Mouse (Mus musculus) WW6 (cell line): ENCODE data around the gene Acvr2b.

Source experiments
- DNase-seq: peaks from one replicate; pipeline ENCODE4 v3.0.0-alpha.2; 2013; ENCODE audit warnings: low read depth, low spot score

Gene Acvr2b

GRCm38 (mm10) chr9:119473011-119473410 is 71.1 kb downstream of the Acvr2b start:
- DNase-seq = no peak

- no peak for DNase-seq
Measured at GRCm38 (mm10) chr9:119473608-119474164, 71.8 kb downstream of the Acvr2b start.

DNA sequence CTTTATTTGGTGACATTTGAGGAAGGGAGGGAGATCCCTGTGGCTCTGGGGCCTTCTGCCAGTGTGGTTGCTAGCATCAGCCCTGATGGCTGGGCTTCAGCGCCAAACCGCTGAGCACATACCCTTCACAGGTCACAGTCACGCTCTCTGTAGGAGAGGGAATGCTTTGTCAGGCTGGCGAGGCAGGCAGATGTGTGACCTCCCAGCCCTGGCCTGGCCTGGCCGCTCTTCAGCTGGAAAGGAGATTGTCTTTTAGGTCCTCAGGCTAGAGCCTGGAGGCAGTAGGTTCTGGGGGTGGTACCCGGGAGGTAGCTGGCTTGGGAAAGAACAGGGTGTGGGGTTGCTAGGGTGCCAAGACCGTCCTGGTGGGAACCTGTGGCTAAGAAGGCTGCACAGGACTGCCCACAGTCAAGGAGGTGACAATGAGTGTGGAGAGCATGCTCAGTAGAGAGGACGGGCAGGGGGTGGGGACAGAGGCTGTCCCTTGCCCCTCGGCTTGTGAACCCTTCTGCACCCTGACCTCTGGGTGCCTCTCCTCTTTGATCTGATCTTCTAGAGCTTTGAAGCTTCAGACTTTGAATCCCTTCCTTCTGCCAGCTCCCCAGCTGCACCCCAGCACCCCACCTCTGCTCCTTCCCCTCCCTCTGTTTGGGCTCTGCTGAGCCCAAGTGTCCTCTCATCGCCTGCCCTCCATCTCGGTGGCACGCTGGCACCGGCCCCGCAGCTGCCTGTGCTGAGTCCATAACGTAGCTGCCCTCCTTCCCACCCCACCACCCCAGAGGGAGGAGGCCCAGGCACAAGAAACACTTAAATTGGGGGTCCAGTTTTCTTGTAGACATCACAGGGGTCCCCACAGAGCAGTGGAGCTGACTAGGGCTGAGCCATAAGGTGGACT is 73.0 kb downstream of the Acvr2b start:
- no peak for DNase-seq

DNA sequence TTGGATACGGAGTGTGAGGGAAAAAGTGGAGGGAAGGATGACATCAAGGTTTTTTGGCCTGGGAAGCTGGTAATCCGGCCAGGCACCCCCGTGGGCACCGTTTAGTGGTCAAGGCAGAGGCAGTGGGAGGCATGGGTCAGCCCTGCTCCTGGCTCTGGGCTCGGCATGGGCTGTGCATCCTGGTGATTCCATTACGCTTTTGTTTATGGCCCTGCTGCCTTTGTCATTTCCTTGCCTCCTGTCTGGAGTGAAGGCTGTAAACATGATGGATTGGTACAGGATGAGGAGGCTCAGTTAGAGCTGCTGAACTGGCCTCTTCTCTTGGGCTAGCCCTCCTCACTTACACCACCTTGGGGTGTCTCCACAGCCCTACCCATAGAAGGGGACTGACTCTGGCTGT is 75.8 kb downstream of the Acvr2b start:
- DNase-seq = no peak

DNA sequence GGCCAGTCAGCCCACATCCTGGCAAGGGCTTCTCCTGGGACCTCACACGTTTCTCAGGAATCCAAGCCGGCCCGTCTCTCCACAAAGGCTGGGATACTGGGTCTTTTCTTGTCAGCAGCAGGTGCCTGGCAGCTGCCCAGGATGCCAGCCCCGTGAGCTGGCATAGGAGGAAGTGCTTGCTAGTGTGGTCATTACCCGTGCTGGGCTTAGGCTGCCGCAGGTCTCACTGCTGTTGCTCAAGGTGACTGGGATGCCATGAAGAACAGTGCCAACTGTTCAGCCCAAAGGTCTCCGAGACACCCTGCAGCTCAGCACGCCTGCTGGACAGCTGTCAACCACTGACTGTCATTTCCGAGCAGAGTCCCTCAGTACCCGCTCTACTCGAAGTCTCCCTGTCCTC is 76.4 kb downstream of the Acvr2b start:
- no peak for DNase-seq

DNA sequence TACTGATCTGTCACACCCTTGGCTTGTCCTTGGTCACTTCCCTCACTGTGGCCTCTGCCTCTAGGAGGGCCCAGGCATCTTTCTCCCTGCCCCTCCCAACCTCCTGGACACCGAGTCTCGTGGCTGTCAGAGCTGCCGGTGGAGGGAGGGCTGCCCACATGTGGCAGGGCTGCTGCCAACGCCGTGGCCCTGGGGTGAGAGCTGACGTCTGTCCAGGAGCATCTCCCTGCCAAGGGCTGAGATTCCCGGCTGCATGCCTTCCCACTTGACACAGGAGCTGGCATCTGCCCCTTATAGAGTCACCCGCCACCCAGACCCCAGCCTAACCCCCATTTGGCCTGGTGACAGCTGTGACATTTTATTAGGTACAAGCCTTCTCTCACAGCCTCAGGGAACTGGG is 77.4 kb downstream of the Acvr2b start:
- DNase-seq = no peak

DNA sequence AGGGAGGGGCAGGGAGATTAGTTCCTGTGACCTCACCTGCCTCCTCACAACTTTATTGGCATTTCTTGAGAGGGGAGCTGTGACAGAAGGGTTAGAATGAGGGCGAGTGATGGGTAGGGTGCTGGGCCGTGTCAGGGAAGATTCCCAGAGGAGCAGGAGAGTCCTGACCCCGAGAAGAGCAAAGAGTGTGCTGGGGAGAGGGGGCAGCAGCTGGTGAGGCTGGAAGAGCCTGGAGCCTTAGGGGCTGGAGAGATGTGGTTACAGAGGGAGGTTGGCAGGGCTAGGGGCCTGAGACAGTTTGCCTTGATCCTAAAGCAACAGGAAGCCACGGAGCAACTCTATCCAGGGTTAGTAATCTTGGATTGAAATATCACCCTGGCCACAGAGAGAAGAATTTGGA is 79.7 kb downstream of the Acvr2b start:
- DNase-seq = no peak

- DNase-seq = no peak
Measured at GRCm38 (mm10) chr9:119483554-119484353, 81.8 kb downstream of the Acvr2b start.

DNA sequence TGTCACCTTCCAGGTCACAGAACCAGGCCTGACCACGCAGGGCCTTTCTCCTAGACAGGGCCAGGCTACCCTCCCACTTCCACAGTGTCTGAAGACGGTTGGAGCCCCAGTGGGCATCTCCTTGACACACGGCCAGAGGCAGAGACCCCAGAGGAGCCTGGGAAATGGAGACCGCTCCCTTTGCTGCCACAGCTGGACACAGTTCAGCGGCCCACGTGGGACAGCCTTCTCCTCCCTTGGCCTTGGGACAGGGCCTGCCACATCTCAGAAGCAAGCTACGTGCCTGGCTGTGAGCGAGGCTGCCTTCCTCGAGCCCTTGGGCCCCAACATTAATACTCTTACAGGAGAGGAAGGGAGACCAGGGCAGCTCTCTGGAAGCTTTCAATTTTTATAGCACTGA is 82.5 kb downstream of the Acvr2b start:
- no peak for DNase-seq
